Mouse (Mus musculus): Measurements from ENCODE around the gene AU018091. TPM values are rescaled to one million over a fixed set of nuclear protein-coding genes. Genes with fewer than 3 reads are reported as not detected.
"Not testable (repeated sequence)": the region's sequence is repeated elsewhere in the genome, so short reads cannot be mapped to it uniquely, and the experiment has no call there.

Gene AU018091
- total RNA-seq, 1 experiment from 2014 or later, result 0.12 TPM

DNA sequence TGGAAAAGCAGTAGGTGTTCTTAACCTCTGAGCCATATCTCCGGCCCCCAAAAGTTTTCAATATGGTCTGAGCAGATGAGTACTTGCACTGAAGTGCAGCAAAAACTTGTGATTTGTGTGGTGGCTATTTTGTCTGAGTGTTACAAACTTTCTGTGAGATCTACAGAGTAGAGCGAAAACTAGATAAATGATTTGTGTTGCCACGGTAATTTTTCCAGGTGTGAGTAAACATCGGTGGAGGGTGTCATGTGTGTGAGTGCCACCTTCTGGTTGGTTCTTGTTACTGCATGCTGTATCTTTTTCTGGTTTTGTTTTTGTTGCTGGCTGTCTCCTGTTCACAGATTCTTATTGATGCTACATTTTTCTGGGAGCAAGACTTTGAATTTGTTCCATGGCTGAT lies 15.4 kb upstream of the AU018091 start:
- ATAC-seq (ENCODE audit: extremely low read depth, insufficient number of reproducible peaks, low FRiP score, poor library complexity, severe bottlenecking), result no peak

DNA sequence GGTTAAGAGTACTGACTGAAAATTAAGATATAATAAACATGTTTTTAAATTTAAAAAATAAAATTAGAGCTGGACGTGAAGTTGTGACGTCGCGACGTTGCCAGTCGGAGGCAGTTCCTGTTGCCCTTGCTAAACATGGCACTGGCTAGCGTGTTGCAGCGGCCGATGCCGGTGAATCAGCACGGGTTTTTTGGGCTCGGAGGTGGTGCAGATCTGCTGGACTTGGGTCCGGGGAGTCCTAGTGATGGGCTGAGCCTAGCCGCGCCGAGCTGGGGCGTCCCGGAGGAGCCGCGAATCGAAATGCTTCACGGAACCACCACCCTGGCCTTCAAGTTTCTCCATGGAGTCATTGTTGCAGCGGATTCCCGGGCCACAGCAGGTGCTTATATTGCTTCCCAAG lies 12.0 kb upstream of the AU018091 start:
- ATAC-seq (ENCODE audit: extremely low read depth, insufficient number of reproducible peaks, low FRiP score, poor library complexity, severe bottlenecking), result 0 out of 2 replicates have a peak, but pooled peaks have one; percentile 30

DNA sequence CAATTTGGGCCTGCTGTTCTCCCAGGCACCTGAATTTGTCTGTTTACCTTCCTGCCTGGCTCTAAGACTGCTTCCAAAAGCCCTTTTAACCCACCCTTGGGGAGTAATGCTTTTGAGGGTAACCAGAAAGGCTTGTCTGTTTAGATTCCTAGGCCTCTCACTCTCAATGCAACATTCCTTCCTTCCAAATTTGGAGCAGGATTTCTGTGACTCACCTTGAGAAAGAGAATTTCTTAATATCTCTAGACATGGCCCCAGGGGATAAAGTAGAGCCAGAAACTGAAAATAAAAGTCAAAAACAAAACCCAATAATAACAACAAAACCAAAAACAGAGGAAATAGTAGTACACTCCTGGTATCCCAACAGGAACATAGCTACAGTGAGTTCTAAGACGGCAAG lies 707 bp downstream of the AU018091 start:
- no peak for ATAC-seq (ENCODE audit: extremely low read depth, insufficient number of reproducible peaks, low FRiP score, poor library complexity, severe bottlenecking)

DNA sequence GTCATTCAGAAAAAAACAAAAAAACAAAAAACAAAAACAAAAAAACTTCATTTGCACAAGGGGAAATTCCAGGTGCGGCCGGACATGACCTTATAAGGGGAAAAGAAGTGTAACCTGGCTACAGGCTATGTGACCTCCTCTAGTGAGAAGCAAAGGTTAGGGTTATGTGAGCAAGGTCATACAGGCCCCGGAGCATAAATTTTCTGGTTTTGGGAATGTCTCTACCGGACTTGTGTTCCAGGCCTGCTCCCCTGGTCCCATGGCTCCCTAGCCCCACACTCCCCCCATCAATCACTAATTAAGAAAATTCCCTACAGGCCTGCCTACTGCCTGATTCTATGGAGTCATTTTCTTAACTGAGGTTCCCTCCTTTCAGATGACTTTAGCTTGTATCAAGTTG lies 2.7 kb downstream of the AU018091 start:
- ATAC-seq (ENCODE audit: extremely low read depth, insufficient number of reproducible peaks, low FRiP score, poor library complexity, severe bottlenecking), result no peak

DNA sequence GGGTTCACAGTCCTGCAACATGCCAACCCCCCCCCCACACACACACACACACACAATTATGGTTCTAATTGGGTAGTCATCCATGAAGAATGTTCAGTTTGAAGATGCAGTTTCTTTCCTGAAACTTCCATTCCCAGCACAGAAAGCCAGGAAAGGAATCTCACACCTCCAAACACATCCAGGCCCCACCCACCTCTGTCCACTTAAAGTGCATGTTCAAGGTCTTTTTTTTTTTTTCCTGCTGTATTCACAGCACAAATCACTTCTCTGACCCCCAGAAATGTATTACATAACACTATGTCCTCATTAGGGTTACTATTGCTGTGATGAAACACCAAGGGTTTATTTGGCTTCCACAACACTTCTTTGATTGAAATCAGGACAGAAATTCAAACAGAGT lies 4.0 kb downstream of the AU018091 start:
- no peak for ATAC-seq (ENCODE audit: extremely low read depth, insufficient number of reproducible peaks, low FRiP score, poor library complexity, severe bottlenecking)

- ATAC-seq (ENCODE audit: extremely low read depth, insufficient number of reproducible peaks, low FRiP score, poor library complexity, severe bottlenecking), result no peak
Observed at GRCm38 (mm10) chr7:3164381-3164780, 4.6 kb downstream of the AU018091 start.

DNA sequence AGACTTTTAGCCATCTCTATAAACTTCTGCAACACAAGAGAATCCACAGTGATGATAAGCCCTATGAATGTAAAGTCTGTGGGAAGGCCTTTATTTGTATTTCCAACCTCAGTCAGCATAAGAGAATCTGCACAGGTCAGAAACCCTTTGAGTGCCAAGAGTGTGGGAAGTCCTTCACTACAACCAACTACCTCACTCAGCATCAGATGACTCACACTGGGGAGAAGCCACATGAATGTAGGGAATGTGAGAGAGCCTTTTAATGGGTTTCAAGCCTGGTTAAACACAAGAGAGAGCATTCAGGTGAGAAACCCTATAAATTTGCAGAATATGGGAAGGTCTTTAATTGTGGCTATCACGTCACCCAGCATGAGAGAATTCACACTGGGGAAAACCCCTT lies 18.6 kb downstream of the AU018091 start:
- ATAC-seq (ENCODE audit: extremely low read depth, insufficient number of reproducible peaks, low FRiP score, poor library complexity, severe bottlenecking), result no peak

DNA sequence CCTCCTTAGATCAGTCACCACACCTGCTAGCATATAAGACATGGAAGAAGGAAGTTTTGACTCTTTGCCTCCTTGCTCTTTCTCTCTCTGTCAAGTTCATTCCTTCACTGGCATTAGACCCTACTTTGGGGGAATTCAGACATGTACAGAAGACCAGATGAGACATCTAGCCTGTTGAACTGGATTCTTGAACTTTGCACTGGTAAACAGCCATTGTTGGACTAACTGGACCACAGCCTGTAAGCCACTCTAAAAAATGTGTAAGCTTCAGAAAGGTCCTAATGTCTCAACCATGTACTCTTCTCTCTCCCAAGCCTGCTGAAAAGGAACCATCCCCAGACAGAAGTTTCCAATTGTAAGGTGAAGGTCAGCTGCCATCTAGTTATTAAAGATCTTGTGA lies 22.9 kb downstream of the AU018091 start:
- no peak for ATAC-seq (ENCODE audit: extremely low read depth, insufficient number of reproducible peaks, low FRiP score, poor library complexity, severe bottlenecking)

- ATAC-seq (ENCODE audit: extremely low read depth, insufficient number of reproducible peaks, low FRiP score, poor library complexity, severe bottlenecking), result no peak
Observed at GRCm38 (mm10) chr7:3143329-3143728, 25.7 kb downstream of the AU018091 start.

- ATAC-seq (ENCODE audit: extremely low read depth, insufficient number of reproducible peaks, low FRiP score, poor library complexity, severe bottlenecking), result no peak
Observed at GRCm38 (mm10) chr7:3135606-3136005, 33.4 kb downstream of the AU018091 start.

DNA sequence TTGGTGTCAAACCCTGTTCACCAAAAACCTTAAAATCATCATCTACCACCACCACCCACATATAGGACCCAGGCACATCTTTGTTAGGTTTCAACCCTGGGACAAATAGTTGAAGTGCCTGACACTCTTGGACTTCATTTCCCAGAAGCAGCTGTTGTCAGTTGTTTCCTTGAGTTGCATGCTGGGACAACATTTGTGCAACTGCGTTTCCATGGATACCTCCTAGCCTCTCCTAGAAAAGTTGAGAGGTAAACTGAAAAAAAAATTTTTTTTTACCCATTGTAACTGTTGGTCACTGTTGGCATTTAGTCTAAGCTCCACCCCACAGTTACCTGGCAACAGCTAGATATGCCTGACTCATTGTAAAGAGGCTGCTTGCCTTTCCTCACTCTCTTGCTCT lies 34.3 kb downstream of the AU018091 start:
- no peak for ATAC-seq (ENCODE audit: extremely low read depth, insufficient number of reproducible peaks, low FRiP score, poor library complexity, severe bottlenecking)

GRCm38 (mm10) chr7:3130342-3130741 lies 38.7 kb downstream of the AU018091 start:
- no peak for ATAC-seq (ENCODE audit: extremely low read depth, insufficient number of reproducible peaks, low FRiP score, poor library complexity, severe bottlenecking)

GRCm38 (mm10) chr7:3128564-3128963 lies 40.4 kb downstream of the AU018091 start:
- ATAC-seq (ENCODE audit: extremely low read depth, insufficient number of reproducible peaks, low FRiP score, poor library complexity, severe bottlenecking), result not testable (repeated sequence)

DNA sequence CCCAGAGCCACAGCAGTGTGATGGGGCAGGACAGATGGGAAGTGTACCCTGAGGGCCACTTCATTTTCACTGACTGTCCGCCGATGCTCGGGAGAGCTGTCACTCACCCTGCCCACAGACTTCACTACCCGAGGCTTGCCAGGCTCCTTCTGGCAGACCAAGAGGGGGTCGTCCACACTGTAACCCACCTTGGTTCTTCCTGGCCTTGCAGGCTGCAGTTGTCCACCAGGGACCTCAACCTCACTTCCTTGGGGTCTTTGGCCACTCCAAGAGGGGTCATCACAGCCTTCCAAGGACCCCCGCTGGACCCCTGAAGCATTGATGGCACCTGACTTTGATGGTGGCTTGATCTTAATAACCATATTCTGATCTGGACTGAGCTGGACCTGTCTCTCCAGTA lies 57.8 kb downstream of the AU018091 start:
- ATAC-seq (ENCODE audit: extremely low read depth, insufficient number of reproducible peaks, low FRiP score, poor library complexity, severe bottlenecking), result not testable (repeated sequence)

GRCm38 (mm10) chr7:3106516-3107077 lies 62.4 kb downstream of the AU018091 start:
- not testable (repeated sequence) for ATAC-seq (ENCODE audit: extremely low read depth, insufficient number of reproducible peaks, low FRiP score, poor library complexity, severe bottlenecking)

Other genes with a start within 250 kb of the AU018091 start
- 151 and 156 TPM in 2 replicates for gene Nlrp12, start 80.5 kb upstream of the AU018091 start, total RNA-seq (2017)
- 237 and 256 TPM in 2 replicates for gene Myadm, start 119.9 kb upstream of the AU018091 start, total RNA-seq (2017)
- gene Prkcg, start 120.0 kb upstream of the AU018091 start, total RNA-seq (2017), result 8.7 and 13.9 TPM in 2 replicates
- not detected in 2 replicates for gene Cacng7, start 163.8 kb upstream of the AU018091 start, total RNA-seq (2017)
- not detected in 2 replicates for gene Cacng8, start 221.5 kb upstream of the AU018091 start, total RNA-seq (2017)

Data from neutrophil, adult 5-6 weeks (primary cell).